Mouse (Mus musculus) stomach, embryonic 16.5 days (tissue): ENCODE data around the gene U2af2. TPM values are rescaled to one million over a fixed set of nuclear protein-coding genes. Genes with fewer than 3 reads are reported as not detected.

Experiments used
- ATAC-seq: fragments of 200-750 bp; cut with Nextera tagmentation; 2 replicates; pipeline ENCODE4 v1.8.0; 2017; ENCODE audit warnings: moderate number of reproducible peaks, moderate TSS enrichment; ENCODE audit not compliant: insufficient read depth, low FRiP score
- H3K27ac ChIP-seq: fragments of 300-500 bp; sonication (generic); 2 replicates; pipeline ENCODE4 v1.5.1; 2014; ENCODE audit warnings: low read length
- H3K27me3 ChIP-seq: fragments of 300-500 bp; sonication (generic); 2 replicates; pipeline ENCODE4 v1.6.1; 2014; ENCODE audit warnings: low read length, control low read depth, mixed read lengths; ENCODE audit not compliant: control insufficient read depth, insufficient read depth
- H3K36me3 ChIP-seq: fragments of 300-500 bp; sonication (generic); 2 replicates; pipeline ENCODE4 v1.6.1; 2014; ENCODE audit warnings: low read length; ENCODE audit not compliant: control insufficient read depth, insufficient read depth
- H3K4me1 ChIP-seq: fragments of 300-500 bp; sonication (generic); 2 replicates; pipeline ENCODE4 v1.6.1; 2014; ENCODE audit warnings: low read length, control low read depth, mixed read lengths; ENCODE audit not compliant: control insufficient read depth, insufficient read depth
- H3K4me2 ChIP-seq: fragments of 300-500 bp; sonication (generic); 2 replicates; pipeline ENCODE4 v1.6.1; 2014; ENCODE audit warnings: low read depth, low read length, mixed read lengths
- H3K4me3 ChIP-seq: fragments of 300-500 bp; sonication (generic); replicated peaks from 2 replicates; pipeline ENCODE4 v1.5.1; 2014; ENCODE audit warnings: mild to moderate bottlenecking, low read length
- H3K9ac ChIP-seq: fragments of 300-500 bp; sonication (generic); 2 replicates; pipeline ENCODE4 v1.6.1; 2014; ENCODE audit warnings: low read length
- H3K9me3 ChIP-seq: fragments of 300-500 bp; sonication (generic); replicated peaks from 2 replicates; pipeline ENCODE4 v1.6.1; 2016; ENCODE audit warnings: low read length, control low read depth; ENCODE audit not compliant: control insufficient read depth
- WGBS: fragments of 180-500 bp; shearing (Covaris S2); extraction: QIAGEN DNeasy Blood & Tissue Kit; methylation state at CpG from one replicate; pipeline ENCODE4 v1.1.7; 2014; 5-methylcytosine and 5-hydroxymethylcytosine counted together
- microRNA-seq: library from miRNA; unstranded; fragments of <30 nt; microRNA quantifications from one replicate; pipeline ENCODE4, GENCODE M21; 2016
- polyA plus RNA-seq: library from polyadenylated mRNA; unstranded; fragments of >200 nt; fragmentation: Nextera tagmentation; extraction: Ambion mirVana; gene quantifications from 2 replicates; pipeline ENCODE4 v1.2.1, GENCODE M21; 2015

U2af2 gene
- polyA plus RNA-seq, 1 experiment from 2014 or later: 81.1 TPM

GRCm38 (mm10) chr7:5108272-5108671, 46.3 kb downstream of the U2af2 start:
- no peak overlapping the region for H3K4me3 ChIP-seq
- H3K4me2 ChIP-seq: no peak overlapping the region
- no peaks in the 10 kb centered on the region for H3K27me3 ChIP-seq
- no peak overlapping the region for H3K9ac ChIP-seq
- 78% methylated on average over 4 of the region's 4 CpGs for WGBS
- ATAC-seq: no peak
- no peaks in the 10 kb centered on the region for H3K36me3 ChIP-seq
- H3K27ac ChIP-seq: no peak overlapping the region
- H3K4me1 ChIP-seq: no peaks in the 10 kb centered on the region
- H3K9me3 ChIP-seq: no peaks in the 10 kb centered on the region

DNA sequence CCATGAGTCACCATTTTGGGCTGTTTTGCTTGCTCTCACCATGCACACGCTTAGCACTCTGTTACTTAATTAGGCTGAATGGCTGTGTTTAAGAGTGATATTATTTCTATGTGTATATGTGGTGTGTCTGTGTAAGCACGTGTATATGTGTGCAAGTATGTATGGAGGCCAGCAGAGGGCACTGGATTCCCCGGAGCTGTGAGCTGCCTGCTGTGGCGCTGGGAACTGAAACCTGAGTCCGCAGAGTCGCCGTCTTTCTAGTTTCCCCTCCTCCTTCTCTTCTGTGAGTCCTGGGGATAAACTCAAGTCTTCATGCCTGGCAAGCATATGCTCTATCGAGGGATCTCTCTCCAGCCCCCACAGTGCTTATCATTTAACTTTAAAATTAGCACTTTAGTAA, 47.4 kb downstream of the U2af2 start:
- WGBS: 78% methylated on average over 8 of the region's 8 CpGs
- H3K4me3 ChIP-seq: no peak overlapping the region
- no peaks in the 10 kb centered on the region for H3K9me3 ChIP-seq
- H3K9ac ChIP-seq: no peak overlapping the region
- H3K4me1 ChIP-seq: no peaks in the 10 kb centered on the region
- no peak overlapping the region for H3K4me2 ChIP-seq
- H3K27me3 ChIP-seq: no peaks in the 10 kb centered on the region
- H3K27ac ChIP-seq: no peak overlapping the region
- no peak for ATAC-seq
- no peaks in the 10 kb centered on the region for H3K36me3 ChIP-seq

- no peak overlapping the region for H3K9ac ChIP-seq
- H3K27ac ChIP-seq: no peak overlapping the region
- WGBS: 30% methylated on average over 3 of the region's 3 CpGs
- ATAC-seq: no peak
- H3K4me2 ChIP-seq: no peak overlapping the region
- no peaks in the 10 kb centered on the region for H3K4me1 ChIP-seq
- no peaks in the 10 kb centered on the region for H3K9me3 ChIP-seq
- H3K4me3 ChIP-seq: no peak overlapping the region
- no peaks in the 10 kb centered on the region for H3K36me3 ChIP-seq
- H3K27me3 ChIP-seq: no peaks in the 10 kb centered on the region
Measured at GRCm38 (mm10) chr7:5112701-5113100, 50.8 kb downstream of the U2af2 start.

DNA sequence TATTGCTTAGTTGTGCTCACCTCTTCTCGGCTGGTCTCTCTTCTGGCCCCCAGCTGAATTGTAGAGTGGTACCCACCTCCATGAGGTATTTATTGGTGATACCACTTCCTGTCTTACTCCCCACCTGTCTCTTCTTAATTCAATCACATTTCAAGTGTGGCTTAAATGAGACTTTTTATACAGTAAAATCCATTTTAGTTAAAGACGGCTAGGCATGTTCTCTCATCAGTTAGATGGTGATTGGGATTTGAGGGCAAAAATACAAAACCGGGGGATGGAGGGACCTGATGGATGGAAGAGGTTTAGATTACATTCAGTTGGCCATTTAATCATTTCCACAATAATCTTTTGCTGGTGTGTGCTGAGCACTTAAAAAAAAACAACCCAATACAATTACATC, 54.9 kb downstream of the U2af2 start, which contains the start of gene Rfpl4:
TSS of gene Rfpl4 (minus strand) at position 101 of the 400 bp plus-strand sequence.
- no peak within 1 kb of the TSS for H3K9ac ChIP-seq
- H3K27ac ChIP-seq: no peak within 1 kb of the TSS
- no peaks in the 10 kb centered on the region for H3K36me3 ChIP-seq
- no peaks in the 10 kb centered on the region for H3K27me3 ChIP-seq
- no peak for ATAC-seq
- H3K4me3 ChIP-seq: no peak within 1 kb of the TSS
- 76% methylated on average over 3 of the region's 3 CpGs for WGBS
- H3K4me1 ChIP-seq: no peaks in the 10 kb centered on the region
- H3K4me2 ChIP-seq: no peak within 1 kb of the TSS
- no peaks in the 10 kb centered on the region for H3K9me3 ChIP-seq

DNA sequence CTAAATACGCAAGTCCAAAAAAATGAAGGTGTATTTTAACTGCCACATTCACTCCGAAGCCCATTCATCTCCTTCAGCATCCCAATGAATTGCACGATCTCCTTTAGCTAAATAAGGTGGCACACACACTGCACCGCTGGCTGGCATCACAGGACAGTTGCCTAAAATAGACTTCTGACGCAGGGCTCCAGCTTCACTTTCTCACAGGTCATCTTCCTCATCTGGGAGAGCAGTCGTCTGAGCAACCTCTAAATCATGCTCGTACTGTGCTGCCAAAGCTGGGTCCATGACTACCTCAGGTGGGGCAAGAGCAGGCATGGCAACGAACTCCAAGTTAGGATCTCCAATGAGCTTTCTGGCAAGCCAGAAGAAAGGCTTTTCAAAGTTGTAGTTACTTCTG, 63.1 kb downstream of the U2af2 start:
- H3K36me3 ChIP-seq: no peaks in the 10 kb centered on the region
- no peaks in the 10 kb centered on the region for H3K9me3 ChIP-seq
- H3K4me3 ChIP-seq: no peak overlapping the region
- H3K4me2 ChIP-seq: no peak overlapping the region
- H3K4me1 ChIP-seq: no peaks in the 10 kb centered on the region
- no peaks in the 10 kb centered on the region for H3K27me3 ChIP-seq
- H3K27ac ChIP-seq: no peak overlapping the region
- WGBS: 85% methylated on average over 8 of the region's 8 CpGs
- H3K9ac ChIP-seq: no peak overlapping the region
- ATAC-seq: no peak

GRCm38 (mm10) chr7:5125549-5126406, 63.8 kb downstream of the U2af2 start, which contains the start of gene Rasl2-9:
Rasl2-9 (minus strand) TSS chr7:5125950.
- Histone ChIP-seq H3K36me3 (no peaks in the 10 kb centered on the region), H3K27ac (no peak within 1 kb of the TSS), H3K27me3 (no peaks in the 10 kb centered on the region), H3K4me1 (no peaks in the 10 kb centered on the region), H3K9me3 (no peaks in the 10 kb centered on the region), H3K9ac (peak within 1 kb of the TSS; percentile 60), H3K4me3 (peak within 1 kb of the TSS; percentile 46), H3K4me2 (peak within 1 kb of the TSS; percentile 69)
- ATAC-seq: peak; percentile 82
- WGBS: 17% methylated on average over 42 of the region's 42 CpGs

Small RNA genes lying within 50 kb of the gene (microRNA-seq; reads per million reads assigned to microRNA genes)
- gene Gm26217: not detected

Other genes with a start within 250 kb of the U2af2 start
- gene Ube2s, start 249.6 kb upstream of the U2af2 start, polyA plus RNA-seq: 204 and 212 TPM in 2 replicates
- gene Shisa7, start 217.4 kb upstream of the U2af2 start, polyA plus RNA-seq: 0.26 and 0.49 TPM in 2 replicates
- gene Isoc2b, start 191.9 kb upstream of the U2af2 start, polyA plus RNA-seq: 16.7 and 17.6 TPM in 2 replicates
- 1.1 and 1.5 TPM in 2 replicates for gene Isoc2a, start 185.0 kb upstream of the U2af2 start, polyA plus RNA-seq
- 0.10 TPM in 1 of 2 replicates, not detected in the other for gene Gm36210, start 155.6 kb upstream of the U2af2 start, polyA plus RNA-seq
- 2.1 and 2.3 TPM in 2 replicates for gene Zfp628, start 146.9 kb upstream of the U2af2 start, polyA plus RNA-seq
- 3.0 and 4.0 TPM in 2 replicates for gene Nat14, start 140.1 kb upstream of the U2af2 start, polyA plus RNA-seq
- gene Ssc5d, start 136.4 kb upstream of the U2af2 start, polyA plus RNA-seq: 3.4 and 3.5 TPM in 2 replicates
- 0.26 and 0.47 TPM in 2 replicates for gene Sbk2, start 97.7 kb upstream of the U2af2 start, polyA plus RNA-seq
- 0.11 TPM in 1 of 2 replicates, not detected in the other for gene Sbk3, start 91.0 kb upstream of the U2af2 start, polyA plus RNA-seq
- gene Zfp579, start 66.0 kb upstream of the U2af2 start, polyA plus RNA-seq: 23.0 and 26.5 TPM in 2 replicates
- gene Zfp524, start 47.7 kb upstream of the U2af2 start, polyA plus RNA-seq: 17.2 and 17.5 TPM in 2 replicates
- 18.9 and 22.6 TPM in 2 replicates for gene Fiz1, start 47.4 kb upstream of the U2af2 start, polyA plus RNA-seq
- gene Gm44973, start 46.6 kb upstream of the U2af2 start, polyA plus RNA-seq: 0.99 and 1.3 TPM in 2 replicates
- 3.7 and 4.1 TPM in 2 replicates for gene Zfp865, start 41.8 kb upstream of the U2af2 start, polyA plus RNA-seq
- gene Ccdc106, start 41.6 kb upstream of the U2af2 start, polyA plus RNA-seq: 20.6 and 21.9 TPM in 2 replicates
- not detected in 2 replicates for gene 4632433K11Rik, start 28.0 kb upstream of the U2af2 start, polyA plus RNA-seq
- gene Zfp784, start 23.7 kb upstream of the U2af2 start, polyA plus RNA-seq: 5.9 and 6.1 TPM in 2 replicates
- 19.2 and 20.2 TPM in 2 replicates for gene Zfp580, start 10.6 kb upstream of the U2af2 start, polyA plus RNA-seq
- gene Epn1, start 18.1 kb downstream of the U2af2 start, polyA plus RNA-seq: 50.2 and 50.4 TPM in 2 replicates
- not detected in 2 replicates for gene Rfpl4, start 54.8 kb downstream of the U2af2 start, polyA plus RNA-seq
- gene Rasl2-9, start 63.8 kb downstream of the U2af2 start, polyA plus RNA-seq: 0.40 and 0.54 TPM in 2 replicates
- not detected in 2 replicates for gene Vmn1r55, start 87.5 kb downstream of the U2af2 start, polyA plus RNA-seq
- not detected in 2 replicates for gene Vmn1r56, start 134.6 kb downstream of the U2af2 start, polyA plus RNA-seq
- not detected in 2 replicates for gene Vmn1r57, start 156.3 kb downstream of the U2af2 start, polyA plus RNA-seq